Mouse (Mus musculus) cerebellum, adult 2 months (tissue): ENCODE results near the gene Dicer1. TPM values are rescaled to one million over a fixed set of nuclear protein-coding genes. Genes with fewer than 3 reads are reported as not detected.

Experiments
- DNase-seq, 2 experiments: peaks; one replicate each; pipeline ENCODE4 v3.0.0; 2021
- H3K27ac ChIP-seq: fragments of 200-500 bp; 2 replicates; pipeline ENCODE4 v1.5.1; 2012; ENCODE audit warnings: low read length, control low read depth, inconsistent platforms; ENCODE audit not compliant: insufficient read depth
- H3K27me3 ChIP-seq: fragments of 200-500 bp; 2 replicates; pipeline ENCODE4 v1.6.1; 2012; ENCODE audit warnings: inconsistent platforms, mild to moderate bottlenecking, low read length, moderate library complexity; ENCODE audit not compliant: control insufficient read depth, insufficient read depth
- H3K4me1 ChIP-seq: fragments of 200-500 bp; 2 replicates; pipeline ENCODE4 v1.6.1; 2011; ENCODE audit warnings: low read length; ENCODE audit not compliant: control insufficient read depth, insufficient read depth
- H3K4me3 ChIP-seq: fragments of 200-500 bp; replicated peaks from 2 replicates; pipeline ENCODE3; 2011; ENCODE audit warnings: mild to moderate bottlenecking, low read depth, low read length, control low read depth; ENCODE audit not compliant: insufficient read depth
- CTCF ChIP-seq: fragments of 200-500 bp; IDR thresholded peaks from 2 replicates; pipeline ENCODE4 v1.5.1; 2011; ENCODE audit warnings: low read depth, mild to moderate bottlenecking, control low read depth, low read length, moderate library complexity, borderline replicate concordance; ENCODE audit not compliant: insufficient read depth
- POLR2A ChIP-seq: fragments of 200-500 bp; IDR thresholded peaks from 2 replicates; pipeline ENCODE4 v1.6.1; 2011; ENCODE audit warnings: low read length, control low read depth, borderline replicate concordance; ENCODE audit not compliant: insufficient read depth
- WGBS: fragments of 180-500 bp; shearing (Covaris S2); methylation state at CpG from one replicate; pipeline ENCODE4 v1.1.7; 2018; 5-methylcytosine and 5-hydroxymethylcytosine counted together
- polyA plus RNA-seq: library from polyadenylated mRNA; depleted of rRNA; stranded (reverse); fragments of >200 nt; gene quantifications from 2 replicates; pipeline ENCODE4 v1.2.3, GENCODE M21; 2012; rRNA removed

Dicer1 gene
- polyA plus RNA-seq, result 22.0 and 23.9 TPM in 2 replicates

GRCm38 (mm10) chr12:104751814-104752765, at the start of gene Dicer1:
TSS of gene Dicer1 (minus strand) at chr12:104751952.
- DNase-seq, result peak; percentile 97 to 100
- Histone ChIP-seq H3K4me3 (peak within 1 kb of the TSS; percentile 91), H3K4me1 (peaks cover 16% of the 10 kb centered on the region), H3K27ac (peak within 1 kb of the TSS; percentile 89), H3K27me3 (no peaks in the 10 kb centered on the region)
- TF ChIP-seq CTCF (no peak), POLR2A (peak; percentile 67)
- under 1% methylated on average over 94 of the region's 94 CpGs for WGBS

DNA sequence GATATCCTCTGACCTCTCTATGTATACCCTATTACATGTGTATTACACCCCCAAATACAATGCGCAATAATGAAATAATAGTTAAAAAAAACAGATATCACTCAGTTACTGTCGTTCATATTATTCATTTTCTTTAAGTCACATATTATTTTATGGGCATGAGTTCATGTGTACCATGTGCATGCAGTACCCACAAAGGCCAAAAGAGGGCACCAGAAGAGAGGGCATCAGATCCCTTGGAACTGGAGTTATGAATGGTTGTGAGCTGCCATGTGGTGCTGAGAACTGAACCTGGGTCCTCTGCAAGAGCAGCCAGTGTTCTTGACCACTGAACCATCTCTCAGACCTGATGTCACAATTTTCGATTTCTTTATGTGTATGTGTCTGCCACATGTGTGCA, 47.6 kb upstream of the Dicer1 start:
- DNase-seq, result no peak
- TF ChIP-seq POLR2A (no peak), CTCF (no peak)
- no peaks in the 10 kb centered on the region; the same call in 1 of the 2 replicates for H3K27me3 ChIP-seq
- 95% methylated on average over 3 of the region's 3 CpGs for WGBS
- no peak overlapping the region for H3K27ac ChIP-seq
- no peak overlapping the region for H3K4me3 ChIP-seq
- H3K4me1 ChIP-seq, result no peaks in the 10 kb centered on the region

- WGBS, result 96% methylated on average over 6 of the region's 6 CpGs
- no peak for DNase-seq
- no peaks in the 10 kb centered on the region; the same call in 1 of the 2 replicates for H3K27me3 ChIP-seq
- H3K4me1 ChIP-seq, result no peaks in the 10 kb centered on the region
- no peak for TF ChIP-seq POLR2A
- no peak overlapping the region for H3K4me3 ChIP-seq
- no peak overlapping the region for H3K27ac ChIP-seq
Measured at GRCm38 (mm10) chr12:104797905-104798304, 46.2 kb upstream of the Dicer1 start.

DNA sequence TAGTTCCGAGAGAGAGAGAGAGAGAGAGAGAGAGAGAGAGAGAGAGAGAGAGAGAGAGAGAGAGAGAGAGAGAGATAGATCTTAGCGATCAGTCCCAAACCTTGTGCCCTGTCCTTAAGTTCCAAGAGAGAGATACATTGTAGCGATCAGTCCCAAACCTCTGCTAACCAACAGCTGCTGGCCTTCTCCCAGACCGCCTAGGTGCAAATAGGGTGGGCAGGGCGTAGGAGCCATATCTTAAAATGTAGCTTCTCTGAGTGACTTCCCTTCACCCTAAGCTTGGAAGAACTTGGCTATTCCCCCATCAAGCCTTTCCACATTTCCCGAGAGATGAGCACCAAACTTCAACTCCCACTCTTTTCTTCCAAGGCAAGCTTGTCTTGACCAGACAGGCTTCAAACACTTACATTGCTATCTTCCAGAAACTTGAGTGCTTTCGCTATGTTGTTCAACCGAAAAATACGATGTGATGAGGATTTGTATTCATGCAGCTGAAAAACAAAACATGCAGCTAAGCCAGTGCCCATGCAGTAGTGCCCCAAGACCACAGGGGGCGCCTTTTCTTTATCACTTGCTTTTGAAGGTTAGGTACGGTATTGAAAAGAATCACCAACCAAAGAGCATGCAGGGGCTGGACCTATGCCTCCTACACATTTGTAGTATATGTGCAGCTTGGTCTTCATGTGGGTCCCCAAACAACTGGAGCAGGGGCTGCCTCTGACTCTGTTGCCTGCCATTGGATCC, 45.1 kb upstream of the Dicer1 start:
- no peak for DNase-seq
- no peak overlapping the region for H3K27ac ChIP-seq
- no peak for TF ChIP-seq POLR2A
- TF ChIP-seq CTCF, result no peak
- H3K4me1 ChIP-seq, result no peaks in the 10 kb centered on the region
- no peak overlapping the region for H3K4me3 ChIP-seq
- 88% methylated on average over 11 of the region's 11 CpGs for WGBS
- H3K27me3 ChIP-seq, result no peaks in the 10 kb centered on the region; the same call in 1 of the 2 replicates

GRCm38 (mm10) chr12:104794957-104795356, 43.2 kb upstream of the Dicer1 start:
- Histone ChIP-seq H3K4me1 (no peaks in the 10 kb centered on the region), H3K27me3 (no peaks in the 10 kb centered on the region), H3K27ac (no peak overlapping the region), H3K4me3 (no peak overlapping the region)
- WGBS, result 69% methylated on average over 5 of the region's 5 CpGs
- DNase-seq, result no peak
- no peak for TF ChIP-seq CTCF
- no peak for TF ChIP-seq POLR2A

DNA sequence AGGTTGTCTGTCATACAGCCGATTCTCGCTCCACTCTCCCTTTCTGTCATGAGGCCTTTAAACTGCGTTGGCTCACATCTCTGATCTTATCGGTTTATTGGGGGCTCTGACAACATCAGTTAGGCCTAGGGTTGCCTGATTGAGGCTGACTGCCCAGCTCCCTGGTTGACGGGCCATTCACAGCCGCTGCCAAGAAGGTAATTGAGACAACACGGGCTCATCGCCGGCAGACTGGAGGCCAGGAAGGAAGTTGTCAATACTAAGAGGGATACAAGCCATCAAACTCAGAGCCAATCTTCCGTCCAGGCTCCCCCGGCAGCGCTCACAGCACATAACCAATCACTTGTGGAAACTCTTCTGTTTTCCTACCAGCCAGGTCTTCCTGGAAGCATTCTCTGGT, 41.7 kb upstream of the Dicer1 start:
- no peak for DNase-seq
- TF ChIP-seq POLR2A (no peak), CTCF (no peak)
- Histone ChIP-seq H3K27ac (no peak overlapping the region), H3K4me1 (no peaks in the 10 kb centered on the region), H3K27me3 (no peaks in the 10 kb centered on the region), H3K4me3 (no peak overlapping the region)
- WGBS, result 36% methylated on average over 12 of the region's 12 CpGs

GRCm38 (mm10) chr12:104777603-104778002, 25.9 kb upstream of the Dicer1 start:
- Histone ChIP-seq H3K27me3 (no peaks in the 10 kb centered on the region), H3K4me3 (no peak overlapping the region), H3K4me1 (no peaks in the 10 kb centered on the region), H3K27ac (no peak overlapping the region)
- TF ChIP-seq POLR2A (no peak), CTCF (no peak)
- DNase-seq, result no peak
- 93% methylated on average over 1 of the region's 1 CpGs for WGBS

DNA sequence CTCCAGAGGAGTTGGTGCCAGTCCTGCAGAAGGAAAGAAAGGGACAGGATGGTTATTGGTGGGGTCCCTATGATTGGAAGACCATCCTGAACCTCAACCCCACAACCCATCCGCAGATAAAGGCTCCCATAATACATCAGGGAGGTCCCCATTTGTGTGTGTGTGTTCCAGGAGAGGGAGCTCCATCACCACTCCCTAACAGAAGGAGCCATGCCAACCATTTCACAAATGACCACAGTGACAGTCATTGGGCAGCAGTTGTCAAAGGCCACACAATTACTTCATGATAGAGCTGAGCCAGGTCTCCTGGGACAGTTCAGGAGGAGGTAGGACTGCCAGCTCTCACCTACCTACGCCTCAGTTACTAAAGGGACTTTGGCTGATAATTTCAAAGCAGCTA, 20.2 kb upstream of the Dicer1 start:
- Histone ChIP-seq H3K4me1 (no peaks in the 10 kb centered on the region; the same call in 1 of the 2 replicates), H3K27ac (no peak overlapping the region), H3K4me3 (no peak overlapping the region), H3K27me3 (no peaks in the 10 kb centered on the region; the same call in 1 of the 2 replicates)
- TF ChIP-seq POLR2A (no peak), CTCF (peak; percentile 31; the same call in 1 of the 2 replicates)
- DNase-seq, result no peak
- WGBS, result 46% methylated on average over 2 of the region's 2 CpGs
